Mouse (Mus musculus) liver, adult 2 months (tissue): ENCODE results near the gene BC048562. TPM values are rescaled to one million over a fixed set of nuclear protein-coding genes. Genes with fewer than 3 reads are reported as not detected.
A peak's percentile ranks its signal among the peaks of the same experiment; 100 is the strongest.

ENCODE experiments used
- DNase-seq: peaks from one replicate; pipeline ENCODE4 v3.0.0-alpha.2; 2011; ENCODE audit warnings: low read depth, low spot score; ENCODE audit errors: extremely low read depth
- H3K27ac ChIP-seq: fragments of 200-500 bp; replicated peaks from 2 replicates; pipeline ENCODE4 v1.5.1; 2012; ENCODE audit warnings: low read depth, mild to moderate bottlenecking, control low read depth, inconsistent platforms, low read length; ENCODE audit not compliant: insufficient read depth
- H3K27me3 ChIP-seq: fragments of 200-500 bp; 2 replicates; pipeline ENCODE4 v1.6.1; 2012; ENCODE audit warnings: mild to moderate bottlenecking, moderate library complexity, low read length, inconsistent platforms; ENCODE audit not compliant: control insufficient read depth, insufficient read depth
- H3K36me3 ChIP-seq: fragments of 200-500 bp; 2 replicates; pipeline ENCODE4 v1.6.1; 2012; ENCODE audit warnings: low read length, inconsistent platforms; ENCODE audit not compliant: control insufficient read depth, insufficient read depth
- H3K4me1 ChIP-seq: fragments of 200-500 bp; 2 replicates; pipeline ENCODE4 v1.6.1; 2011; ENCODE audit warnings: low read length; ENCODE audit not compliant: control insufficient read depth, insufficient read depth
- H3K4me3 ChIP-seq: fragments of 200-500 bp; 2 replicates; pipeline ENCODE4 v1.5.1; 2011; ENCODE audit warnings: low read depth, mild to moderate bottlenecking, control low read depth, low read length, moderate library complexity; ENCODE audit not compliant: insufficient read depth
- H3K79me2 ChIP-seq: fragments of 200-500 bp; 2 replicates; pipeline ENCODE4 v1.6.1; 2012; ENCODE audit warnings: inconsistent platforms, mild to moderate bottlenecking, low read length, moderate library complexity; ENCODE audit not compliant: control insufficient read depth, insufficient read depth
- H3K9ac ChIP-seq: fragments of 200-500 bp; 2 replicates; pipeline ENCODE4 v1.6.1; 2012; ENCODE audit warnings: low read depth, mild to moderate bottlenecking, control low read depth, inconsistent platforms, low read length
- CTCF ChIP-seq: fragments of 200-500 bp; IDR thresholded peaks from 2 replicates; pipeline ENCODE4 v1.5.1; 2011; ENCODE audit warnings: low read depth, low read length, control low read depth
- POLR2A ChIP-seq: fragments of 200-500 bp; IDR thresholded peaks from 2 replicates; pipeline ENCODE4 v1.6.1; 2011; ENCODE audit warnings: low read length, control low read depth; ENCODE audit not compliant: insufficient read depth; ENCODE audit errors: extremely low read depth
- WGBS: fragments of 180-500 bp; shearing (Covaris S2); methylation state at CpG from one replicate; pipeline ENCODE4 v1.1.7; 2018; 5-methylcytosine and 5-hydroxymethylcytosine counted together
- polyA plus RNA-seq: library from polyadenylated mRNA; depleted of rRNA; stranded (reverse); fragments of >200 nt; gene quantifications from 2 replicates; pipeline ENCODE4 v1.2.3, GENCODE M21; 2012
- total RNA-seq: library from RNA; depleted of rRNA; stranded (reverse); fragments of >200 nt; gene quantifications from 2 replicates; pipeline ENCODE4 v1.2.3, GENCODE M21; 2014

The BC048562 gene
- total and polyA plus RNA-seq, 2 experiments: not detected

DNA sequence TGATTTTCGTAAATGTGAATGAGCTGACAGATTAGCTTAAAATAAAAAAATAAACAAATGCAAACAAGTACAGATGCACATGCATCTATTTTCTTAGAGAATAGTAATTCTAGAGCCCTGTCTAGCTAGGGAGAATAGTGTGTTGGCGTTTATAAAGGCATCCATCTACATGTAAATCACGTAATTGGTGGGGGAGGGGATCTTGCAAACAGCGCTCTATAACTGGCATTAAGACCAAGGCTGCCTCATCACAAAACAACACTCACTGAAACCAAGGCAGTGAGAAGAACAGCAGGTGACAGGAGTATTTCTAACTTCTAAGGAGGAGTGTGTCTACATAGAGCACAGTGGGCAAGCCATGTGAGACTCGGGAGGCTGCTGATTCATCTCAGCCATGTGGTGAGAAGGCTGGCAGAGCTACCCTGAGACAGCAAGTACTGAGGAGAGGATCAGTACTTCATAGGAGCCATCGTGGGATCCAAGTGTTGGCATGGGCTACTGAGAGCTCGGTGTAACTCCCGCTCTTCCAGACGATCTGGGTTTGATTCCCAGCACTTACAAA is 24.8 kb upstream of the BC048562 start:
- no peak for DNase-seq
- no peaks in the 10 kb centered on the region for H3K27me3 ChIP-seq
- H3K27ac ChIP-seq: no peak overlapping the region
- no peaks in the 10 kb centered on the region for H3K79me2 ChIP-seq
- H3K4me3 ChIP-seq: no peak overlapping the region
- no peaks in the 10 kb centered on the region for H3K36me3 ChIP-seq
- no peak overlapping the region for H3K9ac ChIP-seq
- 85% methylated on average over 9 of the region's 9 CpGs for WGBS
- H3K4me1 ChIP-seq: no peaks in the 10 kb centered on the region
- TF ChIP-seq POLR2A (no peak), CTCF (no peak)

DNA sequence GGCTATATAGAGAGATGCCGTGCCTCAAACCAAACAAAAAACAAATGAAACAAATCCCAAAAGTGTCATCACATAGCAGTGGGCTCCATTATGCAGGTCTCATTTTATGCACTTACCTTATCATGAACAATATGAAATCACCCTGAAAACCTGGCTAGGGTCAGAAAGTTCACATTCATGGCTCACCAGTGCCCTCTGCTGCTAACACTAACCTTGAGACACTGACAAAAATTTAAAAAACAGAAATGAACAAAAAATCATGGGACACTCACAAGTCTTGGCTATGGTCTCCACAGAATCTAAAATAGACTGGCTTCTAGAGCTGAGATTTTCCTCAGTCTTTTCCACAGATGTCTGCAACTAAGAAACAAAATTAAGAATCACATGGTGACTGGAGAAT is 24.1 kb upstream of the BC048562 start:
- Histone ChIP-seq H3K36me3 (no peaks in the 10 kb centered on the region), H3K4me3 (no peak overlapping the region), H3K9ac (no peak overlapping the region), H3K27me3 (no peaks in the 10 kb centered on the region), H3K79me2 (no peaks in the 10 kb centered on the region), H3K4me1 (no peaks in the 10 kb centered on the region), H3K27ac (no peak overlapping the region)
- peak; percentile 54 for DNase-seq
- TF ChIP-seq CTCF (peak; percentile 29), POLR2A (no peak)
- WGBS: 69% methylated on average over 1 of the region's 1 CpGs

DNA sequence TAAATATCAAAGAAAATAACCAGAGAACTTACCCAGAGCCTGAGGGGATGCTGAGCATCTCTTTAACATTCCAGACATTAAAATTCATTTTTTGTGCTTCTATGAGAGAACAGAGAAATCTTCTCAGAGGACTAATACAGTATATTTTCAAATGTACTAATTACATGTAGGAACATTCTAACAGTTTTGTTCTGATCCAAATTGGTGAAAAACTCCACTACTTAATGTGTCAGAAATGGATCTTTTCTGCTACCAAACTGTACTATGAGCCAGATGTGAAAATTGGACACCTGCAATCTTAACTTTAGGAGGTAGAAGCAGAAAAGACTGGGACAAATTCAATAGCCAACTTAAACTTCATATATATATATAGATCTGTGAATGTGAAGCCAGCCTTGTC is 7.9 kb upstream of the BC048562 start, which contains the start of gene Ccdc36:
Gene Ccdc36 (minus strand): TSS at position 101 of the 400 bp plus-strand sequence.
- H3K36me3 ChIP-seq: no peaks in the 10 kb centered on the region
- no peak within 1 kb of the TSS for H3K9ac ChIP-seq
- no peak within 1 kb of the TSS for H3K27ac ChIP-seq
- no peak for DNase-seq
- H3K4me3 ChIP-seq: no peak within 1 kb of the TSS
- H3K27me3 ChIP-seq: 0 out of 2 replicates have a peak, but pooled peaks cover 2% of the 10 kb centered on the region
- no peaks in the 10 kb centered on the region for H3K4me1 ChIP-seq
- H3K79me2 ChIP-seq: no peaks in the 10 kb centered on the region
- TF ChIP-seq CTCF (no peak), POLR2A (no peak)

DNA sequence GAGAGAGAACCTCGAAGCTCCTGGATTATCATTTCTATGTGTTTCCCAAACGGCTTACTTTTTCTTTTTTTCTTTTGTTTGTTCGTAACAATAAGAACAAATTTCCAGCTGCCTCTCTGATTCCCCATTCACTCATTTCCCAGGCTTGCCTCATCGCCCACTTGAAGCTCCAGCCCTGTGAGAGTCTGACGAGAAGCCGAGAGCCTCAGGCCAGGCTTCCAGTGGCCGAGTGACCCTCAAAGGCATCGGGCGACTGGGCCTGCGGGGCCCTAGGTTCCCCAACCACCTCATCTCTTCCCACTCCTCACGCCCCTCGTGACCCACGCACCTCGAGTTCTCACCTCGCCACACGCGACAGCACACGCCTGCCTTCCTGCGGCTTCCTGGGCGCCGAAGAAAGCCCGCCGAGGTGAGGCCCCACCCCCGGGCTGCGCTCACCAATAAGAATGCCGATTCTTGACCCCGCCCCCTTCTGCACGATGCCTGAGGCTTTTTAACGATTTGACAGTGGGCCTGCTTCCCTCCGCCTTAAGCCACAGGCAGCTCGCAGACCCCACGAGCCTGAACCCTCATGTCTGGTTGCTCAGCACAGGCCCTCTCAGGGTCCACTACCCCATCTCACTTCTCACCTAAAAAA is 4.7 kb upstream of the BC048562 start:
- Histone ChIP-seq H3K36me3 (no peaks in the 10 kb centered on the region), H3K79me2 (no peaks in the 10 kb centered on the region), H3K4me3 (peak overlapping the region; percentile 38; the same call in 1 of the 2 replicates), H3K27ac (no peak overlapping the region), H3K27me3 (0 out of 2 replicates have a peak, but pooled peaks cover 2% of the 10 kb centered on the region), H3K9ac (no peak overlapping the region), H3K4me1 (no peaks in the 10 kb centered on the region)
- DNase-seq: no peak
- WGBS: 59% methylated on average over 32 of the region's 32 CpGs
- TF ChIP-seq CTCF (no peak), POLR2A (no peak)

DNA sequence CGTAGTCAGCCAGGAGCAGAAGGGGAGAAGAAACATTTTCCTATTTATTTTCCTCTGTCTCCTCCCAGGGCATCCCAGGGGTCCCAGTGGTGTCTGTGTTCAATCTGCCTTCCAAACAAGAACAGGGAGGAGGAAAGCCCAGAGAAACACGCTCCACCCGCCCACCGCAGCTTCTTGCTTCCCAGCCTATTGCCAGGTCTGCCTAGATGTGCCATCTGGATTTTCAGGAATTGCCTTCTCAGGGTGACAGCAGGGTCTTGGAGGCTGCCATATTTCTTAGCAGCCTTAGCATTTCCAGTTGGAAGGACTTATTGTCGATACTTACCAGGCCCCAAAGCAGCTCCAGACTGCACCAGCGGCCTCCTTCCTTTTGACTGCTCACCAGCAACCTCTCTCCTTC is 2.9 kb downstream of the BC048562 start:
- TF ChIP-seq CTCF (no peak), POLR2A (no peak)
- no peaks in the 10 kb centered on the region for H3K4me1 ChIP-seq
- no peaks in the 10 kb centered on the region for H3K79me2 ChIP-seq
- no peaks in the 10 kb centered on the region for H3K36me3 ChIP-seq
- WGBS: 93% methylated on average over 6 of the region's 6 CpGs
- DNase-seq: no peak
- H3K4me3 ChIP-seq: no peak overlapping the region
- H3K27me3 ChIP-seq: no peaks in the 10 kb centered on the region
- H3K9ac ChIP-seq: no peak overlapping the region
- H3K27ac ChIP-seq: no peak overlapping the region

DNA sequence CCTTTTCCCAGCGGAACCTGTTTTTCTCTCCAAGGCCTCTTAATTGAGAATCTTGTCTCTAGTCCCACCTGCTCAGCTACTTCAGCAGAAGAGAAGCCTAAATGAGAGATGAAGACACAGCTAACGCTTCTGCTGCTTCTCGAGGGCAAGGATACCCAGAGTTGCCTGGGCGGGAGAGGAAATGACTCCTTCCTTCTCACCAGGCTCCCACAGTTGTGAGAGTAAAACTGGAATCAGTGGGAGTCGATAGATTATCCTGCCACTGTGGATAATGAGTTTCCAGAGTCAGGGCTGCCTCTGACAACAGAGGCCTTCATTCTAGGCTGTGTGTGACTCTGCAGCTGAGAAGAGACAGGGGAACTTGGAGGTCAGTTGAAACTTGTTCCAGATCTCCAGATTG is 4.2 kb downstream of the BC048562 start:
- Histone ChIP-seq H3K27ac (no peak overlapping the region), H3K36me3 (no peaks in the 10 kb centered on the region), H3K27me3 (no peaks in the 10 kb centered on the region), H3K4me3 (no peak overlapping the region), H3K4me1 (no peaks in the 10 kb centered on the region), H3K9ac (no peak overlapping the region), H3K79me2 (no peaks in the 10 kb centered on the region)
- DNase-seq: no peak
- TF ChIP-seq CTCF (no peak), POLR2A (no peak)
- 79% methylated on average over 5 of the region's 5 CpGs for WGBS
